Mouse (Mus musculus): ENCODE measurements around the gene Foxp1. TPM values are rescaled to one million over a fixed set of nuclear protein-coding genes. Genes with fewer than 3 reads are reported as not detected.

Gene Foxp1
- polyA plus RNA-seq, 1 experiment from 2014 or later: 190 TPM

- no peaks in the 10 kb centered on the region; the same call in 1 of the 2 replicates for H3K4me1 ChIP-seq (ENCODE audit: control insufficient read depth, insufficient read depth, low read length)
- no peaks in the 10 kb centered on the region for H3K9me3 ChIP-seq (ENCODE audit: control insufficient read depth, low read depth, low read length)
- no peak overlapping the region for H3K4me2 ChIP-seq (replicated peaks; ENCODE audit: low read depth, low read length)
- H3K27ac ChIP-seq (ENCODE audit: low read length): no peak overlapping the region
- WGBS: 80% methylated on average over 3 of the region's 3 CpGs
- no peaks in the 10 kb centered on the region for H3K27me3 ChIP-seq (ENCODE audit: control insufficient read depth, insufficient read depth, low read length)
- H3K9ac ChIP-seq (replicated peaks; ENCODE audit: low read depth, low read length): no peak overlapping the region
- no peak overlapping the region for H3K4me3 ChIP-seq (ENCODE audit: low read depth, low read length)
- ATAC-seq (ENCODE audit: insufficient number of reproducible peaks, insufficient read depth, low FRiP score, low read depth): no peak
- no peaks in the 10 kb centered on the region for H3K36me3 ChIP-seq (ENCODE audit: control insufficient read depth, insufficient read depth, low read length)
These were observed 178.7 kb downstream of the Foxp1 start for GRCm38 (mm10) chr6:99343815-99344214.

- Histone ChIP-seq H3K9me3 (ENCODE audit: control insufficient read depth, low read depth, low read length) (no peaks in the 10 kb centered on the region), H3K27me3 (ENCODE audit: control insufficient read depth, insufficient read depth, low read length) (no peaks in the 10 kb centered on the region), H3K4me1 (ENCODE audit: control insufficient read depth, insufficient read depth, low read length) (peaks cover 12% of the 10 kb centered on the region), H3K9ac (replicated peaks; ENCODE audit: low read depth, low read length) (no peak overlapping the region), H3K27ac (ENCODE audit: low read length) (no peak overlapping the region), H3K4me3 (ENCODE audit: low read depth, low read length) (no peak overlapping the region), H3K36me3 (ENCODE audit: control insufficient read depth, insufficient read depth, low read length) (no peaks in the 10 kb centered on the region), H3K4me2 (replicated peaks; ENCODE audit: low read depth, low read length) (no peak overlapping the region)
- 89% methylated on average over 3 of the region's 3 CpGs for WGBS
- ATAC-seq (ENCODE audit: insufficient number of reproducible peaks, insufficient read depth, low FRiP score, low read depth): no peak
These were observed 180.1 kb downstream of the Foxp1 start for GRCm38 (mm10) chr6:99342416-99342815.

GRCm38 (mm10) chr6:99340902-99341301 is 181.6 kb downstream of the Foxp1 start:
- no peak for ATAC-seq (ENCODE audit: insufficient number of reproducible peaks, insufficient read depth, low FRiP score, low read depth)
- WGBS: 83% methylated on average over 4 of the region's 4 CpGs
- Histone ChIP-seq H3K4me2 (replicated peaks; ENCODE audit: low read depth, low read length) (no peak overlapping the region), H3K4me1 (ENCODE audit: control insufficient read depth, insufficient read depth, low read length) (peaks cover 12% of the 10 kb centered on the region), H3K4me3 (ENCODE audit: low read depth, low read length) (no peak overlapping the region), H3K9ac (replicated peaks; ENCODE audit: low read depth, low read length) (no peak overlapping the region), H3K27me3 (ENCODE audit: control insufficient read depth, insufficient read depth, low read length) (no peaks in the 10 kb centered on the region), H3K27ac (ENCODE audit: low read length) (no peak overlapping the region), H3K36me3 (ENCODE audit: control insufficient read depth, insufficient read depth, low read length) (no peaks in the 10 kb centered on the region), H3K9me3 (ENCODE audit: control insufficient read depth, low read depth, low read length) (no peaks in the 10 kb centered on the region)

GRCm38 (mm10) chr6:99339986-99340721 is 182.4 kb downstream of the Foxp1 start:
- Histone ChIP-seq H3K9ac (replicated peaks; ENCODE audit: low read depth, low read length) (no peak overlapping the region), H3K36me3 (ENCODE audit: control insufficient read depth, insufficient read depth, low read length) (no peaks in the 10 kb centered on the region), H3K4me1 (ENCODE audit: control insufficient read depth, insufficient read depth, low read length) (peaks cover 12% of the 10 kb centered on the region), H3K27me3 (ENCODE audit: control insufficient read depth, insufficient read depth, low read length) (no peaks in the 10 kb centered on the region), H3K9me3 (ENCODE audit: control insufficient read depth, low read depth, low read length) (no peaks in the 10 kb centered on the region), H3K4me3 (ENCODE audit: low read depth, low read length) (no peak overlapping the region), H3K27ac (ENCODE audit: low read length) (no peak overlapping the region), H3K4me2 (replicated peaks; ENCODE audit: low read depth, low read length) (no peak overlapping the region)
- no peak for ATAC-seq (ENCODE audit: insufficient number of reproducible peaks, insufficient read depth, low FRiP score, low read depth)
- 85% methylated on average over 10 of the region's 10 CpGs for whole genome bisulfite sequencing

- ATAC-seq (ENCODE audit: insufficient number of reproducible peaks, insufficient read depth, low FRiP score, low read depth): no peak
- no peaks in the 10 kb centered on the region for H3K36me3 ChIP-seq (ENCODE audit: control insufficient read depth, insufficient read depth, low read length)
- H3K4me2 ChIP-seq (replicated peaks; ENCODE audit: low read depth, low read length): no peak overlapping the region
- H3K9me3 ChIP-seq (ENCODE audit: control insufficient read depth, low read depth, low read length): no peaks in the 10 kb centered on the region
- WGBS: 48% methylated on average over 5 of the region's 5 CpGs
- H3K27me3 ChIP-seq (ENCODE audit: control insufficient read depth, insufficient read depth, low read length): no peaks in the 10 kb centered on the region
- H3K27ac ChIP-seq (ENCODE audit: low read length): no peak overlapping the region
- peaks cover 12% of the 10 kb centered on the region for H3K4me1 ChIP-seq (ENCODE audit: control insufficient read depth, insufficient read depth, low read length)
- no peak overlapping the region for H3K4me3 ChIP-seq (ENCODE audit: low read depth, low read length)
- no peak overlapping the region for H3K9ac ChIP-seq (replicated peaks; ENCODE audit: low read depth, low read length)
These were observed 183.2 kb downstream of the Foxp1 start for GRCm38 (mm10) chr6:99339343-99339620.

GRCm38 (mm10) chr6:99338593-99339342 is 183.8 kb downstream of the Foxp1 start:
- H3K4me3 ChIP-seq (ENCODE audit: low read depth, low read length): no peak overlapping the region
- WGBS: 42% methylated on average over 9 of the region's 9 CpGs
- no peak for ATAC-seq (ENCODE audit: insufficient number of reproducible peaks, insufficient read depth, low FRiP score, low read depth)

GRCm38 (mm10) chr6:99338174-99338573 is 184.3 kb downstream of the Foxp1 start:
- WGBS: 36% methylated on average over 3 of the region's 3 CpGs
- Histone ChIP-seq H3K27me3 (ENCODE audit: control insufficient read depth, insufficient read depth, low read length) (no peaks in the 10 kb centered on the region), H3K36me3 (ENCODE audit: control insufficient read depth, insufficient read depth, low read length) (no peaks in the 10 kb centered on the region), H3K9me3 (ENCODE audit: control insufficient read depth, low read depth, low read length) (no peaks in the 10 kb centered on the region), H3K9ac (replicated peaks; ENCODE audit: low read depth, low read length) (no peak overlapping the region), H3K27ac (ENCODE audit: low read length) (no peak overlapping the region; the same call in 1 of the 2 replicates), H3K4me3 (ENCODE audit: low read depth, low read length) (no peak overlapping the region), H3K4me1 (ENCODE audit: control insufficient read depth, insufficient read depth, low read length) (peaks cover 12% of the 10 kb centered on the region), H3K4me2 (replicated peaks; ENCODE audit: low read depth, low read length) (no peak overlapping the region)
- ATAC-seq (ENCODE audit: insufficient number of reproducible peaks, insufficient read depth, low FRiP score, low read depth): no peak

More at GRCm38 (mm10) chr6:99338593-99339342, 183.8 kb downstream of the Foxp1 start:
- H3K27me3 ChIP-seq (ENCODE audit: control insufficient read depth, insufficient read depth, low read length): no peaks in the 10 kb centered on the region
- peaks cover 12% of the 10 kb centered on the region for H3K4me1 ChIP-seq (ENCODE audit: control insufficient read depth, insufficient read depth, low read length)
- no peak overlapping the region for H3K27ac ChIP-seq (ENCODE audit: low read length)
- no peak overlapping the region for H3K9ac ChIP-seq (replicated peaks; ENCODE audit: low read depth, low read length)
- no peaks in the 10 kb centered on the region for H3K9me3 ChIP-seq (ENCODE audit: control insufficient read depth, low read depth, low read length)
- H3K4me2 ChIP-seq (replicated peaks; ENCODE audit: low read depth, low read length): no peak overlapping the region
- no peaks in the 10 kb centered on the region for H3K36me3 ChIP-seq (ENCODE audit: control insufficient read depth, insufficient read depth, low read length)

GRCm38 (mm10) chr6:99337575-99337974 is 184.9 kb downstream of the Foxp1 start:
- 17% methylated on average over 6 of the region's 6 CpGs for WGBS
- Histone ChIP-seq H3K36me3 (ENCODE audit: control insufficient read depth, insufficient read depth, low read length) (no peaks in the 10 kb centered on the region), H3K27me3 (ENCODE audit: control insufficient read depth, insufficient read depth, low read length) (no peaks in the 10 kb centered on the region), H3K27ac (ENCODE audit: low read length) (peak overlapping the region; percentile 62; the same call in 1 of the 2 replicates), H3K4me3 (ENCODE audit: low read depth, low read length) (no peak overlapping the region), H3K9ac (replicated peaks; ENCODE audit: low read depth, low read length) (no peak overlapping the region), H3K4me1 (ENCODE audit: control insufficient read depth, insufficient read depth, low read length) (peaks cover 12% of the 10 kb centered on the region), H3K4me2 (replicated peaks; ENCODE audit: low read depth, low read length) (no peak overlapping the region), H3K9me3 (ENCODE audit: control insufficient read depth, low read depth, low read length) (no peaks in the 10 kb centered on the region)
- ATAC-seq (ENCODE audit: insufficient number of reproducible peaks, insufficient read depth, low FRiP score, low read depth): no peak

All from stomach, embryonic 14.5 days (tissue).